Mouse (Mus musculus): ENCODE measurements at regions not wholly inside any gene's neighbourhood (a gene's known extent, or its start where the extent isn't known, plus 50 kb on each side); places are given as distances from the start of the nearest gene placed in this dataset.

- no peaks in the 10 kb centered on the region for H3K27me3 ChIP-seq (replicated peaks; ENCODE audit: control insufficient read depth, insufficient read depth, low read length)
- DNase-seq (ENCODE audit: low spot score) (no peak), ATAC-seq (replicated peaks; ENCODE audit: low FRiP score, low TSS enrichment, low read depth) (no peak)
- WGBS = 88% methylated on average over 6 of the region's 6 CpGs
- H3K27ac ChIP-seq (ENCODE audit: low read depth) = no peak overlapping the region
- no peak overlapping the region for H3K4me3 ChIP-seq (ENCODE audit: low read depth, low read length)
- no peaks in the 10 kb centered on the region for H3K9me3 ChIP-seq (ENCODE audit: control insufficient read depth, low read length)
- no peaks in the 10 kb centered on the region for H3K36me3 ChIP-seq (ENCODE audit: control insufficient read depth, insufficient read depth, low read length)
- H3K9ac ChIP-seq (ENCODE audit: low read length) = no peak overlapping the region
- no peaks in the 10 kb centered on the region for H3K4me1 ChIP-seq (replicated peaks; ENCODE audit: control insufficient read depth, insufficient read depth, low read length)
- no peak overlapping the region for H3K4me2 ChIP-seq (ENCODE audit: low read length)
Observed at GRCm38 (mm10) chr16:63224608-63225007, 370.5 kb downstream of the Pros1 start.

DNA sequence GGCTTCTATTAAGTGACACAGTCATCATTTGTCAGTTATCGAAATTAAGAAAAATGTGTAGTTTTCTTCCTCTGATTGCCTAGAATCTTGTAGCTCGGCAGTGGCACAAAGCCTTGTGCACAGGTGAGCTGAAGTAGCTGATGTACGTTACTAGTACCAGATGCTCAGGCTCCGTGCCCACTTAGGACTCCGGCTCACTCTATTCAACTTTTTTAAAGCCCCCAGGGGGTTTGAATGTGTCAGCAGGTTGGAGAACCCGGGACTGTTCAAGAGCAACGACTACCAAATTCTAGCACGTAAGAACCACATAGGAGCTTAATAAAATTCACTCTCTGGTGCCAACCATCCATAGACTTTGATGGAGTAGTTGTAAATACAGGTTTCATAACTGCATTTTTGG is 371.0 kb downstream of the Pros1 start:
- H3K4me1 ChIP-seq (replicated peaks; ENCODE audit: control insufficient read depth, insufficient read depth, low read length) = no peaks in the 10 kb centered on the region
- no peaks in the 10 kb centered on the region for H3K36me3 ChIP-seq (ENCODE audit: control insufficient read depth, insufficient read depth, low read length)
- ATAC-seq (replicated peaks; ENCODE audit: low FRiP score, low TSS enrichment, low read depth) = no peak
- H3K9me3 ChIP-seq (ENCODE audit: control insufficient read depth, low read length) = no peaks in the 10 kb centered on the region
- no peaks in the 10 kb centered on the region for H3K27me3 ChIP-seq (replicated peaks; ENCODE audit: control insufficient read depth, insufficient read depth, low read length)
- no peak for DNase-seq (ENCODE audit: low spot score)
- no peak overlapping the region for H3K27ac ChIP-seq (ENCODE audit: low read depth)
- no peak overlapping the region for H3K9ac ChIP-seq (ENCODE audit: low read length)
- WGBS = 83% methylated on average over 8 of the region's 8 CpGs
- no peak overlapping the region for H3K4me2 ChIP-seq (ENCODE audit: low read length)
- no peak overlapping the region for H3K4me3 ChIP-seq (ENCODE audit: low read depth, low read length)

GRCm38 (mm10) chr16:63229135-63229534 is 375.0 kb downstream of the Pros1 start:
- no peak overlapping the region for H3K4me2 ChIP-seq (ENCODE audit: low read length)
- ATAC-seq (replicated peaks; ENCODE audit: low FRiP score, low TSS enrichment, low read depth) = no peak
- no peak overlapping the region for H3K9ac ChIP-seq (ENCODE audit: low read length)
- H3K27me3 ChIP-seq (replicated peaks; ENCODE audit: control insufficient read depth, insufficient read depth, low read length) = no peaks in the 10 kb centered on the region
- no peak for DNase-seq (ENCODE audit: low spot score)
- no peaks in the 10 kb centered on the region for H3K36me3 ChIP-seq (ENCODE audit: control insufficient read depth, insufficient read depth, low read length)
- no peak overlapping the region for H3K4me3 ChIP-seq (ENCODE audit: low read depth, low read length)
- H3K4me1 ChIP-seq (replicated peaks; ENCODE audit: control insufficient read depth, insufficient read depth, low read length) = no peaks in the 10 kb centered on the region
- H3K9me3 ChIP-seq (ENCODE audit: control insufficient read depth, low read length) = no peaks in the 10 kb centered on the region
- H3K27ac ChIP-seq (ENCODE audit: low read depth) = no peak overlapping the region
- 26% methylated on average over 1 of the region's 1 CpGs for WGBS

- Histone ChIP-seq H3K4me3 (ENCODE audit: low read depth, low read length) (no peak overlapping the region), H3K9me3 (ENCODE audit: control insufficient read depth, low read length) (no peaks in the 10 kb centered on the region), H3K27me3 (replicated peaks; ENCODE audit: control insufficient read depth, insufficient read depth, low read length) (no peaks in the 10 kb centered on the region), H3K9ac (ENCODE audit: low read length) (no peak overlapping the region), H3K27ac (ENCODE audit: low read depth) (no peak overlapping the region), H3K36me3 (ENCODE audit: control insufficient read depth, insufficient read depth, low read length) (no peaks in the 10 kb centered on the region), H3K4me1 (replicated peaks; ENCODE audit: control insufficient read depth, insufficient read depth, low read length) (no peaks in the 10 kb centered on the region), H3K4me2 (ENCODE audit: low read length) (no peak overlapping the region)
- WGBS = 69% methylated on average over 3 of the region's 3 CpGs
- ATAC-seq (replicated peaks; ENCODE audit: low FRiP score, low TSS enrichment, low read depth) = no peak
- DNase-seq (ENCODE audit: low spot score) = no peak
Observed at GRCm38 (mm10) chr16:63229567-63229966, 375.5 kb downstream of the Pros1 start.

DNA sequence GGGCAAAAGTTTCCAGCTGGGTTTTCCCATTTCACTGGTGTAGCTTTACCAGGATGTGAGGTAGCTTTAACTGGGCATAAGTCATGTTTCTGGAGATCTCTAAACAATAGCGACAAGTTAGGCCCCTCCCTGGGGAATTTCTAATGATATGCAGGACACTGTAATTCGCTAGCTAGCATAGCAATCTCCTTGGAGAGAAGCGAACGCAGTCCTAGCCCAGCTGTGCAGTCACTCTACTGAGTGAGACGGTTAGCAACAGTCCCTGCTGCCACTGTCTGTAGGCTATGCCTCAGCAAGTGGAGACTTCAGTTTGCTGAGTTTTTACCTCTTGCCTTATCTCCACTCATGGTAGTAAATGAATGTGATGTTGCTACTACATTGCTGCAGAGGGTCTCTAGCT is 416.1 kb downstream of the Pros1 start:
- H3K36me3 ChIP-seq (ENCODE audit: control insufficient read depth, insufficient read depth, low read length) = no peaks in the 10 kb centered on the region
- H3K4me3 ChIP-seq (ENCODE audit: low read depth, low read length) = no peak overlapping the region
- no peak for DNase-seq (ENCODE audit: low spot score)
- H3K27me3 ChIP-seq (replicated peaks; ENCODE audit: control insufficient read depth, insufficient read depth, low read length) = no peaks in the 10 kb centered on the region
- no peak for ATAC-seq (replicated peaks; ENCODE audit: low FRiP score, low TSS enrichment, low read depth)
- H3K9ac ChIP-seq (ENCODE audit: low read length) = no peak overlapping the region
- H3K4me2 ChIP-seq (ENCODE audit: low read length) = no peak overlapping the region
- no peaks in the 10 kb centered on the region for H3K4me1 ChIP-seq (replicated peaks; ENCODE audit: control insufficient read depth, insufficient read depth, low read length)
- no peaks in the 10 kb centered on the region for H3K9me3 ChIP-seq (ENCODE audit: control insufficient read depth, low read length)
- 37% methylated on average over 5 of the region's 5 CpGs for WGBS
- no peak overlapping the region for H3K27ac ChIP-seq (ENCODE audit: low read depth)

- H3K36me3 ChIP-seq (ENCODE audit: control insufficient read depth, insufficient read depth, low read length) = no peaks in the 10 kb centered on the region
- H3K4me1 ChIP-seq (replicated peaks; ENCODE audit: control insufficient read depth, insufficient read depth, low read length) = no peaks in the 10 kb centered on the region
- H3K9ac ChIP-seq (ENCODE audit: low read length) = no peak overlapping the region
- WGBS = 76% methylated on average over 1 of the region's 1 CpGs
- H3K4me3 ChIP-seq (ENCODE audit: low read depth, low read length) = no peak overlapping the region
- H3K27me3 ChIP-seq (replicated peaks; ENCODE audit: control insufficient read depth, insufficient read depth, low read length) = no peaks in the 10 kb centered on the region
- no peak overlapping the region for H3K27ac ChIP-seq (ENCODE audit: low read depth)
- DNase-seq (ENCODE audit: low spot score) (no peak), ATAC-seq (replicated peaks; ENCODE audit: low FRiP score, low TSS enrichment, low read depth) (no peak)
- no peaks in the 10 kb centered on the region for H3K9me3 ChIP-seq (ENCODE audit: control insufficient read depth, low read length)
- no peak overlapping the region for H3K4me2 ChIP-seq (ENCODE audit: low read length)
Observed at GRCm38 (mm10) chr16:63277556-63277955, 423.4 kb downstream of the Pros1 start.

DNA sequence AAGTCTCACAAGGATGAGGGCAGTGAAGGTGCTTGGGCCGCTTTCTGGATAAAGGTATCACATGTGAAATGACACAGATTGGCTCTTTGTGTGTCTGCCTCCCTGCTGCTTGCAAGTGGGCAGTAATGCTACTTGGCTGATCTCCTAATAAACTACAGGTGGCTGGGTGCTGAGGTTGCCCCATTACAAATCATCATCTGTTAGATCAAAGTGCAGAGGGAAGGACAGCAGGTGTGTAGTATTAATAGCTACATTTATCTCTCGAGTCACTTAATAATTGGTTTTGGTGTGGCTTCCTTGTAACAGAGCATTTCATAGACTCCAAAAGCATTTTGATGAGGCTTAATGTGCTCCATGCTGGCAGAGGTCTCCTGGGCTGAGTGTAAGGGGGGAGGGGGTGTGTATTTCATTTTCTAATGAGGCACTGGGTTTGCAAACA is 424.2 kb downstream of the Pros1 start:
- H3K4me3 ChIP-seq (ENCODE audit: low read depth, low read length) = no peak overlapping the region
- H3K27ac ChIP-seq (ENCODE audit: low read depth) = no peak overlapping the region
- H3K9me3 ChIP-seq (ENCODE audit: control insufficient read depth, low read length) = no peaks in the 10 kb centered on the region
- no peaks in the 10 kb centered on the region for H3K27me3 ChIP-seq (replicated peaks; ENCODE audit: control insufficient read depth, insufficient read depth, low read length)
- no peaks in the 10 kb centered on the region for H3K4me1 ChIP-seq (replicated peaks; ENCODE audit: control insufficient read depth, insufficient read depth, low read length)
- H3K36me3 ChIP-seq (ENCODE audit: control insufficient read depth, insufficient read depth, low read length) = no peaks in the 10 kb centered on the region
- 68% methylated on average over 2 of the region's 2 CpGs for whole genome bisulfite sequencing
- DNase-seq (ENCODE audit: low spot score) (no peak), ATAC-seq (replicated peaks; ENCODE audit: low FRiP score, low TSS enrichment, low read depth) (no peak)
- no peak overlapping the region for H3K4me2 ChIP-seq (ENCODE audit: low read length)
- no peak overlapping the region for H3K9ac ChIP-seq (ENCODE audit: low read length)

DNA sequence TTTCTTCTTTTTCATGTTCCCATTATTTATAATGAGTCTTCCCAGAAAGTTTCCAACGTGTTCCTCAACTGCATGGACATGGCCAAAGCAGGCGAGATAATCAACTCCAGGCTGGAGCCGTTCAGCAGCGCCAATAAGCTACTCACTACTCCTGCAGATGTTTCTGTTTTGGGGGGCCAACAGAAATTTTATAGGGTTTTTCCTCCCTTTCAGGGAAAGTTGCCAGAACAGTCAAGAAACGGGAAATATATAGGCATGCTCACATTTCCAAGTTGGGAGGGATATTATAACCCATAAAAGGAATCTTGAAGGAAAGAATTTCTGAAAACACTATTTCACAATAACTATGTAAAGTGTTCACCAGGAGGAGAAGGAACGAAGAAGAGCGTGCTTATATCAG is 433.5 kb downstream of the Pros1 start:
- DNase-seq (ENCODE audit: low spot score) (no peak), ATAC-seq (replicated peaks; ENCODE audit: low FRiP score, low TSS enrichment, low read depth) (no peak)
- H3K4me1 ChIP-seq (replicated peaks; ENCODE audit: control insufficient read depth, insufficient read depth, low read length) = no peaks in the 10 kb centered on the region
- H3K4me2 ChIP-seq (ENCODE audit: low read length) = no peak overlapping the region
- H3K36me3 ChIP-seq (ENCODE audit: control insufficient read depth, insufficient read depth, low read length) = no peaks in the 10 kb centered on the region
- H3K27me3 ChIP-seq (replicated peaks; ENCODE audit: control insufficient read depth, insufficient read depth, low read length) = no peaks in the 10 kb centered on the region
- H3K9me3 ChIP-seq (ENCODE audit: control insufficient read depth, low read length) = no peaks in the 10 kb centered on the region
- no peak overlapping the region for H3K9ac ChIP-seq (ENCODE audit: low read length)
- no peak overlapping the region for H3K4me3 ChIP-seq (ENCODE audit: low read depth, low read length)
- WGBS = 54% methylated on average over 7 of the region's 7 CpGs
- H3K27ac ChIP-seq (ENCODE audit: low read depth) = no peak overlapping the region

- ATAC-seq (replicated peaks; ENCODE audit: low FRiP score, low TSS enrichment, low read depth) (no peak), DNase-seq (ENCODE audit: low spot score) (no peak)
- H3K9me3 ChIP-seq (ENCODE audit: control insufficient read depth, low read length) = no peaks in the 10 kb centered on the region
- no peak overlapping the region for H3K9ac ChIP-seq (ENCODE audit: low read length)
- H3K36me3 ChIP-seq (ENCODE audit: control insufficient read depth, insufficient read depth, low read length) = no peaks in the 10 kb centered on the region
- H3K4me3 ChIP-seq (ENCODE audit: low read depth, low read length) = no peak overlapping the region
- no peaks in the 10 kb centered on the region for H3K4me1 ChIP-seq (replicated peaks; ENCODE audit: control insufficient read depth, insufficient read depth, low read length)
- no peak overlapping the region for H3K27ac ChIP-seq (ENCODE audit: low read depth)
- no peak overlapping the region for H3K4me2 ChIP-seq (ENCODE audit: low read length)
- H3K27me3 ChIP-seq (replicated peaks; ENCODE audit: control insufficient read depth, insufficient read depth, low read length) = no peaks in the 10 kb centered on the region
- WGBS = 93% methylated on average over 1 of the region's 1 CpGs
Observed at GRCm38 (mm10) chr16:63311676-63312075, 457.6 kb downstream of the Pros1 start.

Measured in intestine, embryonic 14.5 days (tissue).